Mouse (Mus musculus) neural tube, embryonic 14.5 days (tissue): Measurements from ENCODE around the gene Rdh13. TPM values are rescaled to one million over a fixed set of nuclear protein-coding genes. Genes with fewer than 3 reads are reported as not detected.

ENCODE experiments used
- ATAC-seq: fragments of 200-750 bp; cut with Nextera tagmentation; 2 replicates; pipeline ENCODE4 v1.8.0; 2017; ENCODE audit warnings: low read depth, mild to moderate bottlenecking, moderate TSS enrichment, moderate library complexity
- H3K27ac ChIP-seq: fragments of 300-500 bp; sonication (generic); 2 replicates; pipeline ENCODE4 v1.5.1; 2014; ENCODE audit warnings: low read depth, mild to moderate bottlenecking, control low read depth, low read length, moderate library complexity, mixed read lengths
- H3K27me3 ChIP-seq: fragments of 300-500 bp; sonication (generic); 2 replicates; pipeline ENCODE4 v1.6.1; 2014; ENCODE audit warnings: low read length; ENCODE audit not compliant: control insufficient read depth, insufficient read depth
- H3K36me3 ChIP-seq: fragments of 300-500 bp; sonication (generic); 2 replicates; pipeline ENCODE4 v1.6.1; 2014; ENCODE audit warnings: low read length, mixed read lengths; ENCODE audit not compliant: control insufficient read depth, insufficient read depth
- H3K4me1 ChIP-seq: fragments of 300-500 bp; sonication (generic); 2 replicates; pipeline ENCODE4 v1.6.1; 2014; ENCODE audit warnings: low read length; ENCODE audit not compliant: control insufficient read depth, insufficient read depth
- H3K4me2 ChIP-seq: fragments of 300-500 bp; sonication (generic); 2 replicates; pipeline ENCODE4 v1.6.1; 2014; ENCODE audit warnings: mild to moderate bottlenecking, low read depth, low read length, control low read depth
- H3K4me3 ChIP-seq: fragments of 300-500 bp; sonication (generic); 2 replicates; pipeline ENCODE4 v1.5.1; 2014; ENCODE audit warnings: low read depth, low read length, control low read depth, mixed read lengths
- H3K9ac ChIP-seq: fragments of 300-500 bp; sonication (generic); replicated peaks from 2 replicates; pipeline ENCODE4 v1.6.1; 2014; ENCODE audit warnings: low read depth, mild to moderate bottlenecking, control low read depth, low read length, mixed read lengths
- H3K9me3 ChIP-seq: fragments of 300-500 bp; sonication (generic); 2 replicates; pipeline ENCODE4 v1.6.1; 2016; ENCODE audit warnings: low read length; ENCODE audit not compliant: control insufficient read depth
- WGBS: fragments of 180-500 bp; shearing (Covaris S2); extraction: QIAGEN DNeasy Blood & Tissue Kit; methylation state at CpG from one replicate; pipeline ENCODE4 v1.1.7; 2014; 5-methylcytosine and 5-hydroxymethylcytosine counted together
- polyA plus RNA-seq: library from polyadenylated mRNA; unstranded; fragments of >200 nt; fragmentation: Nextera tagmentation; extraction: Ambion mirVana; gene quantifications from 2 replicates; pipeline ENCODE4 v1.2.1, GENCODE M21; 2014

Rdh13 gene
- 43.7 and 44.6 TPM in 2 replicates for polyA plus RNA-seq

DNA sequence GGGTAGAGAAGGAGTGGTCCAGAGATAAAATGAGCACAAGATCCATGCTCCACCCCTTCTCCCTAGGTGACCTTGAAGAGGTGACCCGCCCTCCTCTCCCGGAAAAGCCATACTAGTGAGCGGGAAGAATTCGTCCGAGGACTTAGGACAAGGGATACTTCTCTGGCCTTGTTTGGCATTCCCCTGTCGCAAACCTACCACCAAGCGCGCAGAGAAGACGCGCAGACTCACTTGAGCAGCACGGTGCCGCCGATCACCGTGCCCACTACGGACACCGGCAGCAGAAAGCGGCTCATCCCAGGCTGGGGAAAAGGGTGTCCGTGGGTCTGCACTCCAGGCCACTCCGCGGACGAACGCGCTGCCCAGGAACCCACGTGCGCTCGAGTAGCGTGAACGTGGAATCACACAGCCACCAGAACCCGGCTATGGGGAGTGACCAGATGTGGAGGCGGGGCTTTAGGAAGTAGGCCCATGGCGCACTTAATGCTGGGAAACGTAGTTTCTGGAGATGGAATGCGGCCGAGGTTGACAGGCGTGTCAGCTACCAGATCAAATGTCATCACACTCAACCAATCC, at the start of gene Rdh13:
TSS of gene Rdh13 (minus strand) at position 434 of the 576 bp plus-strand sequence.
- peaks cover 3% of the 10 kb centered on the region; the same call in 1 of the 2 replicates for H3K4me1 ChIP-seq
- H3K27ac ChIP-seq = peak within 1 kb of the TSS; percentile 75
- ATAC-seq = peak; percentile 96
- H3K27me3 ChIP-seq = no peaks in the 10 kb centered on the region
- peak within 1 kb of the TSS; percentile 55 for H3K4me3 ChIP-seq
- peak within 1 kb of the TSS; percentile 64 for H3K4me2 ChIP-seq
- peaks cover 10% of the 10 kb centered on the region for H3K36me3 ChIP-seq
- H3K9me3 ChIP-seq = no peaks in the 10 kb centered on the region
- WGBS = under 1% methylated on average over 35 of the region's 35 CpGs
- peak within 1 kb of the TSS; percentile 66 for H3K9ac ChIP-seq

- H3K4me1 ChIP-seq = peaks cover 15% of the 10 kb centered on the region
- 96% methylated on average over 1 of the region's 1 CpGs for WGBS
- no peaks in the 10 kb centered on the region for H3K27me3 ChIP-seq
- H3K9me3 ChIP-seq = no peaks in the 10 kb centered on the region
- ATAC-seq = no peak
- H3K9ac ChIP-seq = no peak overlapping the region
- H3K27ac ChIP-seq = no peak overlapping the region
- peaks cover 19% of the 10 kb centered on the region; the same call in 1 of the 2 replicates for H3K36me3 ChIP-seq
- no peak overlapping the region for H3K4me3 ChIP-seq
- H3K4me2 ChIP-seq = no peak overlapping the region
Observed at GRCm38 (mm10) chr7:4493991-4494390, 48.5 kb upstream of the Rdh13 start.

- H3K4me2 ChIP-seq = no peak overlapping the region
- 82% methylated on average over 13 of the region's 13 CpGs for WGBS
- peaks cover 20% of the 10 kb centered on the region; the same call in 1 of the 2 replicates for H3K36me3 ChIP-seq
Observed at GRCm38 (mm10) chr7:4492284-4493224, 47.1 kb upstream of the Rdh13 start.

GRCm38 (mm10) chr7:4491308-4491707, 45.9 kb upstream of the Rdh13 start:
- 88% methylated on average over 6 of the region's 6 CpGs for WGBS

More at GRCm38 (mm10) chr7:4492284-4493224, 47.1 kb upstream of the Rdh13 start:
- no peak for ATAC-seq
- Histone ChIP-seq H3K27ac (no peak overlapping the region), H3K27me3 (no peaks in the 10 kb centered on the region), H3K4me1 (peaks cover 2% of the 10 kb centered on the region; the same call in 1 of the 2 replicates), H3K9me3 (no peaks in the 10 kb centered on the region), H3K9ac (no peak overlapping the region), H3K4me3 (no peak overlapping the region)

DNA sequence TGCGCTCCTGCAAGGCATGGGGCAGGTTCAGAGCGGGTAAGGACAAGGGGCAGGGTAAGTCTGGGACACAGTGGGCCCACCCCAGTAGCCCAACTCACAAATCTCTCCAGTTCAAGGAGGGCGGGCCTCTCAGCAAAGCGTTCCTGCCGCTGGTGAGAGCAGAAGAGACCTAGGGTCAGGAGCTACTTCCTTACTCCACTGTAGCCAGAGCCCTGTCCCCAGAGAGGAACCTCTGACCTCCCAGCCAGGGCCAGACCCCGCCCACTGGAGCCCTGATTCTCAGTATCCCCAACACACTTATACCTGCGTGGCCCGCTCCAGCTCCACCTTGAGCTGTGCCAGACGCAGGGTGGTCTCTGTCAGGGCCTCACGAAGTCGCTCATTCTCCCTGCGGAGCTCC, 36.8 kb upstream of the Rdh13 start:
- Histone ChIP-seq H3K27ac (no peak overlapping the region), H3K36me3 (peaks cover 36% of the 10 kb centered on the region), H3K4me3 (no peak overlapping the region), H3K4me2 (no peak overlapping the region), H3K4me1 (peaks cover 5% of the 10 kb centered on the region; the same call in 1 of the 2 replicates), H3K27me3 (no peaks in the 10 kb centered on the region), H3K9me3 (no peaks in the 10 kb centered on the region), H3K9ac (no peak overlapping the region)
- ATAC-seq = no peak
- WGBS = 90% methylated on average over 12 of the region's 12 CpGs

More at GRCm38 (mm10) chr7:4491308-4491707, 45.9 kb upstream of the Rdh13 start:
- H3K27ac ChIP-seq = no peak overlapping the region
- H3K27me3 ChIP-seq = no peaks in the 10 kb centered on the region
- no peak overlapping the region for H3K9ac ChIP-seq
- no peak overlapping the region for H3K4me3 ChIP-seq
- H3K4me1 ChIP-seq = no peaks in the 10 kb centered on the region
- H3K36me3 ChIP-seq = peaks cover 19% of the 10 kb centered on the region; the same call in 1 of the 2 replicates
- no peaks in the 10 kb centered on the region for H3K9me3 ChIP-seq
- no peak for ATAC-seq
- no peak overlapping the region for H3K4me2 ChIP-seq

- H3K9me3 ChIP-seq = no peaks in the 10 kb centered on the region
- no peak overlapping the region for H3K4me2 ChIP-seq
- 35% methylated on average over 6 of the region's 6 CpGs for WGBS
- ATAC-seq = no peak
- H3K4me1 ChIP-seq = peaks cover 5% of the 10 kb centered on the region; the same call in 1 of the 2 replicates
- H3K4me3 ChIP-seq = no peak overlapping the region
- H3K27me3 ChIP-seq = 0 out of 2 replicates have a peak, but pooled peaks cover 3% of the 10 kb centered on the region
- H3K9ac ChIP-seq = no peak overlapping the region
- H3K36me3 ChIP-seq = peaks cover 29% of the 10 kb centered on the region
- H3K27ac ChIP-seq = no peak overlapping the region
Observed at GRCm38 (mm10) chr7:4479674-4480073, 34.2 kb upstream of the Rdh13 start.

GRCm38 (mm10) chr7:4478796-4479291, 33.4 kb upstream of the Rdh13 start:
- Histone ChIP-seq H3K4me1 (peaks cover 5% of the 10 kb centered on the region; the same call in 1 of the 2 replicates), H3K27me3 (0 out of 2 replicates have a peak, but pooled peaks cover 4% of the 10 kb centered on the region), H3K9ac (peak overlapping the region; percentile 34), H3K4me3 (peak overlapping the region; percentile 39), H3K27ac (peak overlapping the region; percentile 60; the same call in 1 of the 2 replicates), H3K36me3 (peaks cover 21% of the 10 kb centered on the region), H3K9me3 (no peaks in the 10 kb centered on the region), H3K4me2 (peak overlapping the region; percentile 56)
- 2% methylated on average over 16 of the region's 16 CpGs for WGBS
- peak; percentile 28 for ATAC-seq

DNA sequence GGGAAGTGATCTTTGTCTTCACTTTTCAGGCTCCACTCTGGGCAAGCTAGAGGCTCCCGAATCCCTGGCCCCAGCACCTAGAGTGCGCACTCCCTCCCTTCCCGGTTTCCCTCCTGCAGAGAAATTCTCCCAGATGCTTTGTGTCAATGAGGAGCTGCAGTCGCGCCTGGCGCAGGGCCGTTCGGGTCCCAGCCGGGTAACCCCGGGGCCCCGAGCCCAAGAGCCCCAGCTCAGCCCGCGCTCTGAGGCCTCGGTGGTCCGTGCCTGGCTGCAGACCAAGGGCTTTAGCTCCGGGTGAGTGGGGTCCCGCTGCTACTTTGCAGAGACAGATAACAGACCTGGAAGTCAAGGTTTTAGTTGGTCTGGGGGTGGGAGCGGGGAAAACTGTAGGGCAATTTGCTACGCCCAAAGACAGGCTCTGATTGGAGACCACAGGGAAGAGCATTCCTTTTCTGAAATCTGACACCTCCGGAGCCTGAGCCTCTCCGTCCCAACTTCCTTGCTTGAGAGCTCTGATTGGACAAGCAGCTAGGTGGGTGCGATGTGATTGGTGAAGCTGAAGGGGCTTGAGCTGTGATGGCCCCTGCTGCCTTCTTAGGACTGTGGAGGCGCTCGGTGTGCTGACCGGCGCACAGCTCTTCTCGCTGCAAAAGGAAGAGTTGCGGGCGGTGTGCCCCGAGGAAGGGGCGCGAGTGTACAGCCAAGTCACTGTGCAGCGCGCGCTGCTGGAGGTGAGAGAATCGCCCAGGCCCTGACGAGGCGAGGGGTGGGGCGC, 32.8 kb upstream of the Rdh13 start:
- peak overlapping the region; percentile 34 for H3K9ac ChIP-seq
- WGBS = 0% methylated on average over 38 of the region's 39 CpGs
- peak overlapping the region; percentile 39 for H3K4me3 ChIP-seq
- H3K9me3 ChIP-seq = no peaks in the 10 kb centered on the region
- peaks cover 7% of the 10 kb centered on the region for H3K27me3 ChIP-seq
- H3K27ac ChIP-seq = peak overlapping the region; percentile 60; the same call in 1 of the 2 replicates
- peak overlapping the region; percentile 56 for H3K4me2 ChIP-seq
- peak; percentile 96 for ATAC-seq
- H3K36me3 ChIP-seq = peaks cover 17% of the 10 kb centered on the region
- H3K4me1 ChIP-seq = peaks cover 5% of the 10 kb centered on the region; the same call in 1 of the 2 replicates
